Mouse (Mus musculus) lung, postnatal 36 days (tissue): ENCODE data around the gene Ebf3.
A peak's percentile ranks its signal among the peaks of the same experiment; 100 is the strongest.

Experiments used
- DNase-seq: peaks from one replicate; pipeline ENCODE4 v3.0.0; 2022; ENCODE audit warnings: mixed read lengths

The Ebf3 gene

GRCm38 (mm10) chr7:137277713-137278112 lies 36.5 kb downstream of the Ebf3 start:
- no peak for DNase-seq

GRCm38 (mm10) chr7:137272252-137272651 lies 42.0 kb downstream of the Ebf3 start:
- DNase-seq = no peak

GRCm38 (mm10) chr7:137268452-137269155 lies 45.6 kb downstream of the Ebf3 start:
- no peak for DNase-seq

GRCm38 (mm10) chr7:137267441-137267840 lies 46.8 kb downstream of the Ebf3 start:
- no peak for DNase-seq

GRCm38 (mm10) chr7:137266575-137266974 lies 47.7 kb downstream of the Ebf3 start:
- no peak for DNase-seq

GRCm38 (mm10) chr7:137262330-137262729 lies 51.9 kb downstream of the Ebf3 start:
- DNase-seq = no peak

GRCm38 (mm10) chr7:137246213-137246872 lies 67.9 kb downstream of the Ebf3 start:
- DNase-seq = peak; percentile 68

GRCm38 (mm10) chr7:137244839-137245238 lies 69.4 kb downstream of the Ebf3 start:
- DNase-seq = no peak

- no peak for DNase-seq
Observed at GRCm38 (mm10) chr7:137240481-137240880, 73.8 kb downstream of the Ebf3 start.

- no peak for DNase-seq
Observed at GRCm38 (mm10) chr7:137239542-137240133, 74.6 kb downstream of the Ebf3 start.

- DNase-seq = no peak
Observed at GRCm38 (mm10) chr7:137237419-137237818, 76.8 kb downstream of the Ebf3 start.

GRCm38 (mm10) chr7:137223823-137224222 lies 90.4 kb downstream of the Ebf3 start:
- DNase-seq = no peak

GRCm38 (mm10) chr7:137222831-137223505 lies 91.3 kb downstream of the Ebf3 start:
- no peak for DNase-seq

GRCm38 (mm10) chr7:137221599-137221998 lies 92.6 kb downstream of the Ebf3 start:
- no peak for DNase-seq

- DNase-seq = no peak
Observed at GRCm38 (mm10) chr7:137220436-137220835, 93.8 kb downstream of the Ebf3 start.

GRCm38 (mm10) chr7:137218706-137219105 lies 95.5 kb downstream of the Ebf3 start:
- DNase-seq = no peak

- peak; percentile 15 for DNase-seq
Observed at GRCm38 (mm10) chr7:137213444-137213843, 100.8 kb downstream of the Ebf3 start.

GRCm38 (mm10) chr7:137211332-137211731 lies 102.9 kb downstream of the Ebf3 start:
- DNase-seq = peak; percentile 6

GRCm38 (mm10) chr7:137209688-137210345 lies 104.4 kb downstream of the Ebf3 start:
- no peak for DNase-seq

GRCm38 (mm10) chr7:137208556-137208955 lies 105.7 kb downstream of the Ebf3 start:
- DNase-seq = no peak

GRCm38 (mm10) chr7:137206770-137207285 lies 107.4 kb downstream of the Ebf3 start:
- no peak for DNase-seq

- no peak for DNase-seq
Observed at GRCm38 (mm10) chr7:137199533-137199932, 114.7 kb downstream of the Ebf3 start.

GRCm38 (mm10) chr7:137198921-137199320 lies 115.3 kb downstream of the Ebf3 start:
- no peak for DNase-seq
